Mouse (Mus musculus) layer of hippocampus, postnatal 25 days (tissue): ENCODE results near the gene Trim47. TPM values are rescaled to one million over a fixed set of nuclear protein-coding genes. Genes with fewer than 3 reads are reported as not detected.
"Not testable (repeated sequence)": the region's sequence is repeated elsewhere in the genome, so short reads cannot be mapped to it uniquely, and the experiment has no call there.

Experiments
- DNase-seq, 2 experiments: peaks; one replicate each; pipeline ENCODE4 v3.0.0; 2022; ENCODE audit warnings: mixed read lengths in 2 of 2, low spot score in 1 of 2; ENCODE audit errors: extremely low spot score in 1 of 2
- total RNA-seq, 2 experiments: library from RNA; stranded (reverse); gene quantifications; 2 replicates each; pipeline ENCODE4 v1.2.3; 2021

Gene Trim47
- total RNA-seq, 2 experiments from 2014 or later, result 5.6 to 5.9 TPM

GRCm38 (mm10) chr11:116138468-116139138, 11.6 kb upstream of the Trim47 start, which contains the start of gene Mrpl38:
Gene Mrpl38 (minus strand): TSS chr11:116138868.
- peak; percentile 68 to 70 for DNase-seq

- no peak for DNase-seq
These were observed 11.1 kb upstream of the Trim47 start for GRCm38 (mm10) chr11:116138096-116138467.

- no peak for DNase-seq
These were observed 7.2 kb upstream of the Trim47 start for GRCm38 (mm10) chr11:116134171-116134570.

- no peak for DNase-seq
These were observed 6.5 kb upstream of the Trim47 start for GRCm38 (mm10) chr11:116133497-116133896.

GRCm38 (mm10) chr11:116132366-116133333, 5.6 kb upstream of the Trim47 start:
- DNase-seq, result no peak

GRCm38 (mm10) chr11:116131349-116132170, 4.5 kb upstream of the Trim47 start:
- DNase-seq, result no peak

GRCm38 (mm10) chr11:116130488-116131205, 3.6 kb upstream of the Trim47 start, which contains the start of gene Trim65:
Gene Trim65 (minus strand): TSS chr11:116131128.
- peak; percentile 72 to 77 for DNase-seq

- no peak for DNase-seq
These were observed 3.0 kb upstream of the Trim47 start for GRCm38 (mm10) chr11:116129993-116130487.

GRCm38 (mm10) chr11:116129091-116129790, 2.2 kb upstream of the Trim47 start:
- no peak for DNase-seq

- no peak for DNase-seq
These were observed 976 bp upstream of the Trim47 start for GRCm38 (mm10) chr11:116127986-116128385.

- DNase-seq, result no peak
These were observed 749 bp downstream of the Trim47 start for GRCm38 (mm10) chr11:116126261-116126660.

GRCm38 (mm10) chr11:116121731-116122245, 5.2 kb downstream of the Trim47 start:
- DNase-seq, result not testable (repeated sequence)

- DNase-seq, result no peak
These were observed 9.2 kb downstream of the Trim47 start for GRCm38 (mm10) chr11:116117819-116118218.

- no peak for DNase-seq
These were observed 9.8 kb downstream of the Trim47 start for GRCm38 (mm10) chr11:116117241-116117640.

GRCm38 (mm10) chr11:116111611-116112203, 15.3 kb downstream of the Trim47 start:
- no peak for DNase-seq

GRCm38 (mm10) chr11:116111067-116111466, 15.9 kb downstream of the Trim47 start:
- no peak for DNase-seq

GRCm38 (mm10) chr11:116110540-116110939, 16.5 kb downstream of the Trim47 start:
- DNase-seq, result no peak

- no peak for DNase-seq
These were observed 16.9 kb downstream of the Trim47 start for GRCm38 (mm10) chr11:116110131-116110530.
